Mouse (Mus musculus) layer of hippocampus, adult 8-10 months (tissue): Measurements from ENCODE around the gene Setd6. TPM values are rescaled to one million over a fixed set of nuclear protein-coding genes. Genes with fewer than 3 reads are reported as not detected.

ENCODE experiments used
- DNase-seq, 2 experiments: peaks; one replicate each; pipeline ENCODE4 v3.0.0; 2022; ENCODE audit warnings: low spot score in 2 of 2
- microRNA-seq, 2 experiments: library from miRNA; unstranded; fragments of <30 nt; microRNA quantifications; one replicate each; pipeline ENCODE4 v1.2.0; 2022
- total RNA-seq, 4 experiments: library from RNA; stranded (reverse); gene quantifications; 2 replicates each; pipeline ENCODE4 v1.2.4; 2022

Gene Setd6
- total RNA-seq, 4 experiments from 2014 or later: 18.7 to 27.8 (median 23.9) TPM

- no peak for DNase-seq
These were observed 6.1 kb upstream of the Setd6 start for GRCm38 (mm10) chr8:95709579-95709978.

GRCm38 (mm10) chr8:95711029-95711428 is 4.7 kb upstream of the Setd6 start:
- DNase-seq: no peak

- no peak for DNase-seq
These were observed 3.3 kb upstream of the Setd6 start for GRCm38 (mm10) chr8:95712395-95712794.

DNA sequence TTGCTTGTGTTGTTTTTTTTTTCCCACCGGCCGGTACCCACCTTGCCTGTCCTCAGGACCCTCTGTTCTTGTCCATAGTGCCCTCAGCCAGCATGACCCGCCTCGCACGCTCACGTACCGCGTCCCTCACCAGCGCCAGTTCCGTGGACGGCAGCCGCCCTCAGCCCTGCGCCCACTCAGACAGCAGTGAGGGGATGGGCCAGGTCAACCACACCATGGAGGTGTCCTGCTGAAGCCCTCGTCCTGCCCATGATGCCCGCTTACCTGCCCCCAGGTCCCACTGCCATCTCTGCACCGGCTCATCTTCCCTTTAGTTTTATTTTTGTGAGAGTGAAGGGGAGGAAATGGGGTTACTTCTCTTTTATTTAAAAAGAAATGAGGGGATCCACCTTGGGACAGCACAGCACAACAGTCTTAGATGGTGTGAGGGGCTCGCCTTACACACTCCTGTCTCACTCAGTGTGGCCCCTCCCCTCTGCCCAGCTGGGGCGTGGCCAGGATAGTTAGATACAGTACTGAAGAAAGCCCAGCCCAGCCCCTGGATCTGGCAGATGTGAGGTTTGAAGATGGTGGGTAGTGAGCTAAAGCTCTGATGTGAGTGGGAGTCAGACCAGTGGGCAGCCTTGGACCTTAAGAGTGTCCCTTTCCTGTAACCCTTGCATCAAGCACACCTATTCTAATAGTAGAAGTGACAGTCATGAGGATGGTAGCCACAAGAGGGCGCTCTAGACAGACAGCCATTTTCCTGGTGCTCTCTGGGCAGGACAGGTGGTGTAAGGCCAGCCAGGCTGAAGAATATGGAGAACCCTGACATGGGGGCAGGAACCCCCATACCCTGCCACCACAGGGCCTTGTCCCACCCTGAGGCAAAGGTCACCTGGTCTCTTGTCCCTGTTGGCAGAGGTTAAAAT is 2.3 kb upstream of the Setd6 start:
- peak in 1 of 2 experiments; percentile 80 for DNase-seq

DNA sequence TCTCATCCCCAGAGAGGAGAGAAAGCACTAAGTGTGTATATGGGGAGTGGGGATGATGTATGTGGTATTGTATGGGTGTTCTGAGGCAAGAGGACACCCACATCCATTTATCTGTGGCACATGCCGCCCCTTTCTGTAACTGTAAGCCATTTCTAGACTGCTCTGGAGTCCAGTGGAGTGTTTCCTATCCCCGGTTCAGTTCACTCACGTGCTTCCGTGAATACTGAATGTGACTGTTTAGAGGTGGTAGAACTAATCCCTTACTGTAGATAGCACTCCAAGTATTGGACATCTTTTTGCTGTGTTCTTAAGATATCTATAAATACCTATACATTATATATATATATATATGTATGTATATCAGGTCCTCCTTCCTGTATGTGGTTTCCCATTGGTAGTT is 1.3 kb upstream of the Setd6 start:
- DNase-seq: peak in 1 of 2 experiments; percentile 10

GRCm38 (mm10) chr8:95714837-95715413 is 756 bp upstream of the Setd6 start:
- peak in 1 of 2 experiments; percentile 3 for DNase-seq

GRCm38 (mm10) chr8:95716546-95717335 is 1.1 kb downstream of the Setd6 start:
- no peak for DNase-seq

DNA sequence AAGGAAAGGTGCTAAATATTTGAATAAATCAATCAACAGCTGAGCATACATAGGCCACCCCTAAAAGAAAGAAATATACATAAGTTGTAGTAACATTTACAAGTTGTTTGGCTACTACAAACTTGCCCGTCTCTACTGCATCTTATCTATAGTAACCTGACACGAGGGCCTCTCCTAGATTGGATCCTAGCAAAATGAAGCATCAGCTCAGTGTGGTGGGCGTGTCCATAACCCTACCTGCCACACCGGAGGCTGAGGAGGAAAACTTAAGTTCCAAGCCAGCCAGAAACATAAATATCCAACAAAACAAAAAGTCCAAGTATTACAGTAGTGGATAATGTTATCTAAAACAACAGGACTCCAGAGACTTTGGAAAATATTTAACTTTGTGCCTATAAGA is 11.9 kb downstream of the Setd6 start:
- DNase-seq: no peak

- DNase-seq: no peak
These were observed 22.9 kb downstream of the Setd6 start for GRCm38 (mm10) chr8:95738596-95738995.

- no peak for DNase-seq
These were observed 26.1 kb downstream of the Setd6 start for GRCm38 (mm10) chr8:95741732-95742131.

DNA sequence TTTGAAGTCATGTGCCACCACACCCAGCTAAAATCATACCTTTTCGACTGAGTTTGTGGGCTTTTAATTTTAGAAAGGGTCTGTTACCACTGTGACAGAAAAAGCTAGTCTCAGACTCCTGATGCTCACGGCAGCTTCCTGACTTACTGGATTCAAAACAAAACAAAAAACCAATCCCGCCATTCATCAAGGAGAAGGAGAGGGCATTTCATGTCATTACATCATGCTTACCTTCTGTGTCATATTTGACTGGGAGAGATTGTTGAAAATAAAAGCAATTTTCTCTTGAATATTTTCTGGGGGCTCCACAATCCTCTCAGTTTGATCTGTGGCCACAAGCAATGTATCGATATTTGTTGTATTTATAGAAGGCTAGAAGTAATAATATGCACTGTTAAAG is 32.3 kb downstream of the Setd6 start:
- no peak for DNase-seq

DNA sequence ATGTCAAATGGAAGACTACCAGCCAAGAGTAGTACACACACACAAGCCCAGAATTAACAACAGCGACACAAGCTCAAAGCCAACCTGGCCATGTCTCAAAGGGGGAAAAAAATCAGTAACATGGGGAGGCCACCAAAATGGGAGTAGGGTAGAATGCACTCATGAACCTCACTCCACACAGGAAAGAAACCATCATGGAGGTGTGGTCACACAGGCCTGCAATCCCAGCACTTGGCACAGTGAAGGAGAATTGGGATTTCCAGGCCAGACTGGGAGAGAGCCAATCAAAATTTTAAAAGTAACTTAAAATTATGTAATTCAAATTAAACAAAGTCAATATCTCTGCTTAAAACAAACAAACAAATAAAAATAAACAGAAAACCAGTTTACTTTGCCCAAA is 36.2 kb downstream of the Setd6 start:
- DNase-seq: no peak

- DNase-seq: no peak
These were observed 44.6 kb downstream of the Setd6 start for GRCm38 (mm10) chr8:95760323-95760722.

DNA sequence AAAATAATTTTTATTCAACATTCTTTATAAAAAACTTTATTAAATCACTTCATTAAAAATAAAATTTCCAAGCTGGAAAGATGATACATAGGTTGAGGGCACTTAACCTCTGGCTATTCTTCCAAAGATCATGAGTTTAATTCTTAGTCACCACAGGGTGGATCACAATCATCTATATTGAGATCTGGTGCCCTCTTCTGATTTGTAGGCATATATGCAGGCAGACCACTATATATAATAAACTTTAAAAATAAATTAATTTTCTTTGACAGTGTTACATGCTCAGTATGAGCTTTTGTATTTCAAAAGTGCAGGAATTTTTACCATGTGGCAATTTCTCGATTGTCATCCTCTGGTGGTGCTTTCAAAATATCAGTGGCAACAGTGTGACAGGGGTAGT is 48.5 kb downstream of the Setd6 start:
- no peak for DNase-seq

Small RNA genes lying within 50 kb of the gene (microRNA-seq; reads per million reads assigned to microRNA genes)
- gene Mir7073: 2.5 to 6.7 reads per million in 2 experiments

Other genes starting within 250 kb of the Setd6 start
- 10 to 100 TPM; 61.1 to 82.5 (median 70.6) TPM for gene Csnk2a2, start 225.8 kb upstream of the Setd6 start, total RNA-seq
- gene Ccdc113, start 181.8 kb upstream of the Setd6 start, total RNA-seq: 1 to 10 TPM; 1.2 to 2.7 (median 1.6) TPM
- not detected for gene Prss54, start 139.5 kb upstream of the Setd6 start, total RNA-seq
- 1 to 10 TPM; 1.8 to 3.4 (median 2.5) TPM for gene Gins3, start 82.4 kb upstream of the Setd6 start, total RNA-seq
- gene Ndrg4, start 38.9 kb upstream of the Setd6 start, total RNA-seq: 1,000 to 10,000 TPM; 1,272 to 1,518 (median 1,383) TPM
- 100 to 1,000 TPM; 116 to 162 (median 145) TPM for gene Cnot1, start 91.6 kb downstream of the Setd6 start, total RNA-seq
- gene Sap18b, start 109.5 kb downstream of the Setd6 start, total RNA-seq: 100 to 1,000 TPM in 2 of 4 experiments, 10 to 100 TPM in 2; 63.0 to 115 (median 93.6) TPM
- 10 to 100 TPM; 29.0 to 32.8 (median 29.8) TPM for gene Slc38a7, start 137.7 kb downstream of the Setd6 start, total RNA-seq
- gene Got2, start 172.7 kb downstream of the Setd6 start, total RNA-seq: 100 to 1,000 TPM; 224 to 240 (median 236) TPM